Mouse (Mus musculus) bone marrow, adult 2 months (tissue): ENCODE measurements around the gene Ccr10. TPM values are rescaled to one million over a fixed set of nuclear protein-coding genes. Genes with fewer than 3 reads are reported as not detected.

ENCODE experiments used
- H3K27ac ChIP-seq: fragments of 200-500 bp; 2 replicates; pipeline ENCODE4 v1.5.1; 2012; ENCODE audit warnings: low read depth, mild to moderate bottlenecking, control low read depth, inconsistent platforms, low read length; ENCODE audit not compliant: control insufficient read depth, poor library complexity, insufficient read depth
- H3K4me1 ChIP-seq: fragments of 200-500 bp; 2 replicates; pipeline ENCODE4 v1.6.1; 2011; ENCODE audit warnings: low read length; ENCODE audit not compliant: control insufficient read depth, insufficient read depth
- H3K4me3 ChIP-seq: fragments of 200-500 bp; replicated peaks from 2 replicates; pipeline ENCODE3; 2011; ENCODE audit warnings: mild to moderate bottlenecking, low read depth, low read length, control low read depth; ENCODE audit not compliant: control insufficient read depth
- CTCF ChIP-seq: fragments of 200-500 bp; IDR thresholded peaks from 2 replicates; pipeline ENCODE4 v1.5.1; 2011; ENCODE audit warnings: low read length, control low read depth; ENCODE audit not compliant: control insufficient read depth, insufficient read depth
- POLR2A ChIP-seq: fragments of 200-500 bp; IDR thresholded peaks from 2 replicates; pipeline ENCODE4 v1.6.1; 2011; ENCODE audit warnings: low read depth, mild to moderate bottlenecking, control low read depth, low read length, borderline replicate concordance; ENCODE audit not compliant: control insufficient read depth
- WGBS: fragments of 180-500 bp; shearing (Covaris S2); methylation state at CpG from one replicate; pipeline ENCODE4 v1.1.7; 2018; 5-methylcytosine and 5-hydroxymethylcytosine counted together
- polyA plus RNA-seq: library from polyadenylated mRNA; stranded (reverse); fragments of >200 nt; gene quantifications from 2 replicates; pipeline ENCODE4 v1.2.4, GENCODE M21; 2011; ENCODE audit warnings: low replicate concordance; ENCODE audit not compliant: missing spikeins, insufficient read depth, insufficient read length

Gene Ccr10
- polyA plus RNA-seq, 1 experiment: not detected

DNA sequence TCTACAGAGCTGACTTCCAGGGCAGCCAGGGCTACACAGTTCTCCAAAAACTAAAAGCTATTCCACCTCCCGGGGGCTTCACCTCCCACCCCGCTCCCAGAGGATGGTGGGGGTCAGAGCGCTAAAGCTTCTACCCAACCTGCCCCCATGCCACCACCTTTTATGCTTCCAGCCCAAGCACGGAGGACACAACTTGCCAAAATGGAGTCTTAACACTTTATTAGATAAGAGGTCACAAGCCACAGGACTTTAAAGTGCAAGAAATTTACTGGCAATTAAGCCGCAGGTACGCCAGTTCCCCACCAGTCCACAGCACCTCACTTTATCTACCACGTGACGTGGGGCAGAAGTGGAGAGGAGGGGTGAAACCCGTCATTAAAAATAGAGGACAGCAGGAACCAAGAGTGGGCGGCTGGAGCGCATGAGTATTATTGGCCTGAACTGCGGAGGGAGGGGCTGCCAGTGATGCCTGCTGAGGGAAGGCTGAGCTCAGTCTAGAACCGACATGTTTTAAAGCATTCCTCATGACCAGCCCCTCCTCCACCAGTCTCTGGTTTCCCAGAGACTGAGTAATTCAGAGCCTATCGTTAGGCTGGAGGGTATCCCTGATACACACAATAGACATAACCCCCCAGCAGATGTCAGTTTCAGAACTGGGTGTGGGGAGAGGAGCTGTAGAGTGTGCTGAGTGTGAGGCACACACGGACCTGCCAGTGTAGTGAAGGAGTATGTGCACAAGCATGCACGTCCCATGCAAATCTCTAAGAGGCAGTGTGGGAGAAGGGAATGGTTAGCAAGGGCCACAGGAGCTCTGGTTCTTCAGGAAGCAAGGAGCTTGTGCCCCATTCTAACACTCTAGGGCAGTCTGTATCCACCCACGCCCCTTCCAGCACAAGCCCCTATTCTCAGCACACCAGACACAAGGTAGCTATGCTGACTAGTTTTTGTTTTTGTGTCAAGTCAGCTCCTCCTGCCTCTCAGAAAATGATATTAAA is 16.0 kb upstream of the Ccr10 start:
- H3K4me1 ChIP-seq: no peaks in the 10 kb centered on the region; the same call in 1 of the 2 replicates
- no peak overlapping the region for H3K4me3 ChIP-seq
- peak overlapping the region; percentile 79 for H3K27ac ChIP-seq
- 78% methylated on average over 17 of the region's 17 CpGs for WGBS
- no peak for TF ChIP-seq CTCF
- TF ChIP-seq POLR2A: no peak

DNA sequence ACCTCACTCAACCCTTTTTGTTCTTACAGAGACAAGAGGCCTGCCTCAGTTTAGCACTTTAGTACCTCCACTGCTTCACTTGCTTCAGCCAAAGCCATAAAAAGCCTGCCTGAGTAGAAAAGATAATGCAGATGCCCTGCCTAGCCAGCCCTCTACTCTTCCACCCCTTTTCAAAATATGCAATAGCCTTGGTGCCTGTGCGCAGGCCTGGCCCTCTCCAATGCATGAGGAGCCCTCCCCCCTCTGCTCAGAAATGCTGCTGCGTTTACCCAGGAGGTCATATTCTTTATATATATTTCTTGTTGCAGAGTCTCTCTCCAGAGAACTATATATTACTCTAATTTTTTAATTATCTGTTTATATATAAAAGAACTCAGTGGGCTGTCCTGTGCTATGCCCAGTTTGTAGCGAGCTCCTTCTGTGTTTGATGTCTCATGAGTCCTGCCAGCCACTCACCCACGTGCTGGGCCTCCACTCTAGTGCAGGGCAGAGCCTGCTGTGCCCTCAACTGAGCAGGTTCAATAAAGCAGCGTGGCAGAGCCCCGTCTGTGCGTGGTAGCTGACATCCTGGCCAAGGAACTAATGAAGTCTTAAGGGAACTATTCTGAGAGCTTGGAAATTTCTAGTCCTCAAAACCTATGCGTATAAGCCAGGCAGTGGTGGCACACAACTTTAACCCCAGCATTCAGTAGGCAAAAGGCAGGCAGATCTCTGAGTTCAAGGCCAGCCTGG is 15.1 kb upstream of the Ccr10 start:
- peak overlapping the region; percentile 79 for H3K27ac ChIP-seq
- TF ChIP-seq POLR2A: no peak
- H3K4me1 ChIP-seq: no peaks in the 10 kb centered on the region; the same call in 1 of the 2 replicates
- WGBS: 67% methylated on average over 8 of the region's 8 CpGs
- H3K4me3 ChIP-seq: no peak overlapping the region

DNA sequence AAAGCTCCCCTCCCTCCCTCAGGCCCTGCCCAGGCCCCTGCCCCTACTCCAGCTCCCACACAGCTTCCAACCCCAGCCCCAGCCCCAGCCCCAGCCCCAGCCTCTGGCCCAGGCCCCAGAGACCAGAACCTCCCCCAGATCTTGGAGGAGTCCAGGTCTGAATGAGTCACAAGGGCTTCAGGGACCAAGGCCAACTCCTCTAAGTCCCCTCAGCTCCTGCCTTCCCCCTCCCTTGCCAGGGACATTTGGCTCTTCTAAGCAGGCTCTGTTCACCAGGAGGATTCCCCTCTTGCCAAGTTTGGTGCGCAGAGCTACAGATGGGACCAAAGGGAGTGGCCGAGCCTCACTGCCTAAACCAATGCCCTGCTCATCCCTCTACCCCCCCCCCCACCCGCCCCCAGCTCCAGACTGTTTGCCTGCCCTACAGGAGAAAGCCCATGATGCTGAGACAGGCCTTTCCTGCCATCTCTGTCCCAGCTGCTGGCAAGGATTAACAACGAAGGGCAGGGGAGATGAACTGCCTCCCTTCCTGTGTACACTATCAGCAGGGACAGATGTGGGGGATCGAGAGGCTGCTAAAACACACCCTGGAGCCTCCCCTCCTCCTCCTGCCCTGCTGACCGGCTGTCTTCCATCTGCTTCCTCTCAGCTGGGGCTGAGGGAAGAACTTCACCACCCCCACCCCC is 14.4 kb upstream of the Ccr10 start:
- TF ChIP-seq CTCF: no peak
- no peak for TF ChIP-seq POLR2A
- WGBS: 23% methylated on average over 6 of the region's 6 CpGs
- no peaks in the 10 kb centered on the region; the same call in 1 of the 2 replicates for H3K4me1 ChIP-seq

DNA sequence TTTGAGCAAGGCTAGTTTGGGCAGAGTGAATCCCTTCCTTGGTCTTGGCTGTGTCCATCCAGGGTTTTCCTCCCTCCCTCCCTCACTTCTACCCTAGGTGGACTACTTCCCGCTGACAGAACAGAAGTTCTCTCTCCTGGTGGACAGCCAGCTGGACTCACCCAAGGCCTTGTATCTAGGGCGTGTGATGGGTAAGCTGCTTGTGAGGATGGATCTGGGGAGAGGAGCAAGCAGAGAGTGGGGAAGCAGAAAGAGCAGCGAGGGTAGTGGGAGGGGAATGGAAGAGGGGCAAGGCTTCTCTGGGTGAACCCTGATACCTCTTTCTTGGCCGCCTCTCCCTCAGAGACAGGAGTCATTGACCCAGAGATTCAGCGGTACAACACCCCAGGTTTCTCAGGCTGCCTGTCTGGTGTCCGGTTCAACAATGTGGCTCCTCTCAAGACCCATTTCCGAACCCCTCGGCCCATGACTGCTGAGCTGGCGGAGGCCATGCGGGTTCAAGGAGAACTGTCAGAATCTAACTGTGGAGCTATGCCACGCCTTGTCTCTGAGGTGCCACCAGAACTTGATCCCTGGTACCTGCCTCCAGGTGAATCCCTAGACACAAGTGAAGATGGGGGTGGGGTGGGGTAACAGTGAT is 13.0 kb upstream of the Ccr10 start:
- Histone ChIP-seq H3K4me3 (no peak overlapping the region), H3K27ac (no peak overlapping the region), H3K4me1 (no peaks in the 10 kb centered on the region; the same call in 1 of the 2 replicates)
- TF ChIP-seq CTCF (no peak), POLR2A (no peak)
- 93% methylated on average over 11 of the region's 11 CpGs for WGBS

More for the DNA sequence above, 14.4 kb upstream of the Ccr10 start:
- H3K27ac ChIP-seq: peak overlapping the region; percentile 81
- H3K4me3 ChIP-seq: no peak overlapping the region

DNA sequence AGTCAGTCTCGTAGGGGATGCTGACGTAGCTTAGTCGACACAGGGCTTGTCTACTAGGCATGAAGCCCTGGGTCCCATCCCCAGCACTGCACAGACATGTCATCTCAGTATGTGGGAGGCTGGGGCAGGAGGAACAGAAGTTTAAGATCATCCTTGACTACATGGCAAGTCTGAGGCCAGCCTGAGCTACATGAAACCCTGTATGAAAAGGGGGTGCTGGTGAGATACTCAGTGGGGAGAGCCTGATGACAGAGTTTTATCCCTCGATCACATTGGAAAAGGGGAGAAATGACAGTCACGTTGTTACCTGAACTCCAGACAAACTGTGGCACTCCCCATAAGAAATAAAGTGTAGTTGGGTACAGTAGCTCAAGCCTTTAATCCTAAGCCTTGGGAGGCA is 12.3 kb upstream of the Ccr10 start:
- H3K27ac ChIP-seq: no peak overlapping the region
- H3K4me1 ChIP-seq: no peaks in the 10 kb centered on the region; the same call in 1 of the 2 replicates
- whole genome bisulfite sequencing: 88% methylated on average over 5 of the region's 5 CpGs
- TF ChIP-seq POLR2A: no peak
- no peak for TF ChIP-seq CTCF
- no peak overlapping the region for H3K4me3 ChIP-seq

DNA sequence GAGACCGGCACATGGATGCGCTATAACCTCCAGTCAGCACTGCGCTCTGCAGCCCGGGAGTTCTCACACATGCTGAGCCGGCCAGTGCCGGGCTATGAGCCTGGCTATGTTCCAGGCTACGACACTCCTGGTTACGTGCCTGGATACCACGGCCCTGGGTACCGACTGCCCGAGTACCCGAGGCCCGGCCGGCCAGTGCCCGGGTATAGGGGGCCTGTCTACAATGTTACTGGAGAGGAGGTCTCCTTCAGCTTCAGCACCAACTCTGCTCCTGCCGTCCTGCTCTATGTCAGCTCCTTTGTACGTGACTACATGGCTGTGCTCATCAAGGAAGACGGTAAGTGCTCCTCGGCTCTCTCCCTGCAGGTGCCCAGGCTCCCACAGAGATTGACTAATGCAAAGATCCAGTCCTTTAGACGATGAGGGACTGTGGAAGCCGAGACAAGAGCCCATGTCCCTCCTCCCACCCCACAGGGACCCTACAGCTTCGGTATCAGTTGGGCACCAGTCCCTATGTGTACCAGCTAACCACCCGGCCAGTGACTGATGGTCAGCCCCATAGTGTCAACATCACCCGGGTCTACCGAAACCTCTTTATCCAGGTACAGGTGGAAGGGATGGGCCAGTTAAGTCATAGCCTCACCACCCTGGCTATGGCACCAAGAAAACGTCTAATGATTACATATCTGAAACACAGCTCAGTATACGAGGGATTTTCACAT is 11.4 kb upstream of the Ccr10 start:
- TF ChIP-seq CTCF: no peak
- TF ChIP-seq POLR2A: no peak
- Histone ChIP-seq H3K27ac (no peak overlapping the region), H3K4me1 (no peaks in the 10 kb centered on the region; the same call in 1 of the 2 replicates), H3K4me3 (no peak overlapping the region)
- WGBS: 90% methylated on average over 27 of the region's 27 CpGs

DNA sequence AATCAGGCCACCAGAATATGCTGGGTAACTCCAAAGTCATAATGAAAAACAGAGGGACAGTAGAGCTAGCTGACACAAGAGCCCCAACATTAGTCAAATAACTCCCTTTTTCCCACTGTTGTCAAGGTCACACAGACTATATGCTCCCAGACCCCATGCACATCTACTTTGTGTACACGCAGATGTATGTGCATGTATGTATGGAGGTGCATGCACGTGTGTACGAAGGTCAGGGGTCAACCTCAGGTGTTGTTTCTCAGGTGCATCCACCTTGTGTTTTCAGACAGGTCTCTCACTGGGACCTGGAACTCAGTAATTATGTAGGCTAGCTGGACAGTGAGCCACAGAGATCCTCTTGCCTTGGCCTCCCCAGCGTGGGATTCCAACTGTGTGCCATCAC is 10.2 kb upstream of the Ccr10 start:
- TF ChIP-seq CTCF: no peak
- TF ChIP-seq POLR2A: no peak
- no peaks in the 10 kb centered on the region; the same call in 1 of the 2 replicates for H3K4me1 ChIP-seq
- 85% methylated on average over 4 of the region's 4 CpGs for WGBS
- no peak overlapping the region for H3K27ac ChIP-seq
- no peak overlapping the region for H3K4me3 ChIP-seq
